Mouse (Mus musculus): ENCODE results near the gene Gm15517. TPM values are rescaled to one million over a fixed set of nuclear protein-coding genes. Genes with fewer than 3 reads are reported as not detected.
"Not testable (repeated sequence)": the region's sequence is repeated elsewhere in the genome, so short reads cannot be mapped to it uniquely, and the experiment has no call there.

Gm15517 gene
- polyA plus RNA-seq, 1 experiment from 2014 or later: not detected

DNA sequence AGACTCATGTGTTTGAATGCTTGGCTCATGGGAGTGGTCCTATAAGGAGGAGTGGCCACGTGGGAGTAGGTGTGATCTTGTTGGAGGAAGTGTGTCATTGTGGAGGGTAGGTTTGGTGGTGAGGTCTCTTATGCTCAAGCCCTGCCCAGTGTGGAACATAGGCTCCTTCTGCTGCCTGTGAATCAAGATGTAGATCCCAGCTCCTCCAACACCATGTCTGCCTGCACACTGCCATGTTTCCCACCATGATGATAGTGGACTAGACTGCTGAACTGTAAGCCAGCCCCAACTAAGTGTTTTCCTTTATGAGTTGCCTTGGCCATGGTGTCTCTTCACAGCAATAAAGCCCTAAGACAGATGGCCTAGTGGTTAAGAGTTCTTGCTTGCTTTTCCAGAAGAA, 17.2 kb upstream of the Gm15517 start:
- ATAC-seq (ENCODE audit: insufficient read depth, low FRiP score): no peak
- H3K36me3 ChIP-seq (ENCODE audit: control insufficient read depth, insufficient read depth, low read length): peaks cover under 1% of the 10 kb centered on the region; the same call in 1 of the 2 replicates
- H3K4me2 ChIP-seq (ENCODE audit: low read depth, low read length): no peak overlapping the region
- WGBS: 47% methylated on average over 1 of the region's 1 CpGs
- H3K9me3 ChIP-seq (replicated peaks; ENCODE audit: control insufficient read depth, low read length): no peaks in the 10 kb centered on the region
- no peak overlapping the region for H3K9ac ChIP-seq (ENCODE audit: low read length)
- H3K27me3 ChIP-seq (ENCODE audit: control insufficient read depth, insufficient read depth, low read length): no peaks in the 10 kb centered on the region
- no peak overlapping the region for H3K27ac ChIP-seq (ENCODE audit: low read length)
- no peak overlapping the region for H3K4me3 ChIP-seq (replicated peaks; ENCODE audit: low read length)
- peaks cover 11% of the 10 kb centered on the region for H3K4me1 ChIP-seq (ENCODE audit: control insufficient read depth, insufficient read depth, low read length)

DNA sequence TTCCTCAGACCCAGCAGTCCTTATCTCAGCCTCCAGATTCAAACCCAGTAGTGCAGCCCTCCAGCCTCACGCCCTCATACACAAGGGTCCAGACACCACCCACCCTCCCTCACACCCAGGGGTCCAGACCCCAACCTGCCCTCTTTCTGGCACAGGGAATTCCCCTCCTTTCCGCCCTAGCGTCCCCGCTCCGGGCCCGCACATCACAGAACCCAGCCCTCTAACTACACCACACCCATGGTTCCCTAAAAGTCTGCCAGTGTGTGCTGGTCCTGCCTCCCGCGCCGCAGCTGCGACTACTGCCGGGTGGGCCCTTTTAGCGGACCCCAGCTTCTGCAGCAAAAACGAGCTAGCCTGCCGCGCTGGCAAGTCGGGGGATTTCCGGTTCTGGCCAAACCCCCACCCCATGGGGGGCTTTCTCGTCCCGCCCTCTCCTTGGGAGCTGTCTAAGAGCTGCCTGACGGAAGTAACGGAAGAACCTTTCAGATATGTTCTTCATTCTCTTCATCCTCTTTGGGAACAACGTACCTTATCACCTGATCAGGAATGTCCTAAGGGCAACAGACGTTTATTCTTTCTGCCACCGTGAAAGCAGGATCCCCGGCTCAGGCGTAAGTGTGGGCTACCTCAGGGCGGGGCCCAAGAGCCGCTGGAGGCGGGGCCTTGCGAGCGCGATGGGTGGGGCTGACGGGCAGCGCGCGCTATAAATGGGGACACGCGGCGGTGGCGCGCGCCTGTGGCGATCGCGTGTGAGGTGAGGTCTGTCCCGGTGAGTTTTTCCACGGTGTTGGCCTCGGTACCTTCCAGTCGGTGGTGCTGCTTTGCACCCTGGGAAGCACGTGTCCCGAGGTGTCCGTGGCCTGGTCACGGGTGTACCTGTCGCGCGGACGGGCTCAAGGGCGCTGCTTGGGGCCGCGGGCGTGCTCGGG, 14.9 kb upstream of the Gm15517 start, which contains the start of the genes 1700028J19Rik and 2410002F23Rik:
TSS of gene 1700028J19Rik (minus strand) at position 641 of the 929 bp plus-strand sequence.
TSS of gene 2410002F23Rik (plus strand) at position 668 of the 929 bp plus-strand sequence.
- H3K9ac ChIP-seq (ENCODE audit: low read length): peak within 1 kb of the TSS; percentile 91
- no peaks in the 10 kb centered on the region for H3K27me3 ChIP-seq (ENCODE audit: control insufficient read depth, insufficient read depth, low read length)
- H3K4me1 ChIP-seq (ENCODE audit: control insufficient read depth, insufficient read depth, low read length): peaks cover 11% of the 10 kb centered on the region
- peaks cover 4% of the 10 kb centered on the region; the same call in 1 of the 2 replicates for H3K36me3 ChIP-seq (ENCODE audit: control insufficient read depth, insufficient read depth, low read length)
- peak within 1 kb of the TSS; percentile 90 for H3K27ac ChIP-seq (ENCODE audit: low read length)
- H3K4me2 ChIP-seq (ENCODE audit: low read depth, low read length): peak within 1 kb of the TSS; percentile 81
- H3K4me3 ChIP-seq (replicated peaks; ENCODE audit: low read length): peak within 1 kb of the TSS; percentile 96
- H3K9me3 ChIP-seq (replicated peaks; ENCODE audit: control insufficient read depth, low read length): no peaks in the 10 kb centered on the region
- peak; percentile 89 for ATAC-seq (ENCODE audit: insufficient read depth, low FRiP score)
- under 1% methylated on average over 62 of the region's 62 CpGs for WGBS

DNA sequence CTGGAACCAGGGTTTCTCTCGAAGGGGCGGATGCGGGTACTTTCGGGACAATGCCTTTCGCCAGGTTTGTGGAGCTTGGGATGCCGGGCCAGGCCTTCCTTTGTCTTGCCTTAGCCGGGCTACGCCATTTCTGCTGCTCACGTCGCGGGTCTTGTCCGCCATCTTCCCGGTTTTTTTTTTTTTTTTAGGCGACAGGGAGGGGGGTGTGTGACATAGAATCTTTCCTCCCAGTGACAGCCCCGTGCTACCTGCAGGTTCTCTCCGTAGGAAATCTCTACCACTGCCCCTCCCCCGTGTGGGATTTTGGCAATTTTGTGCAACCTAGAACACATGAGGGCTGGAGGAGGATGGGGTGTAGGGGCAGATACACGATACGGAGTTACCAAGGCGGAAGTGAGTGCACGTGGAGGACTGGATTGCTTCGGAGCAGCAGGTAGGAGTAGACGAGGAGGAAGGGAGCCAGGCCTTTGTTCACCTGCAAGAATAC, 14.2 kb upstream of the Gm15517 start:
- H3K27ac ChIP-seq (ENCODE audit: low read length): peak overlapping the region; percentile 90
- H3K36me3 ChIP-seq (ENCODE audit: control insufficient read depth, insufficient read depth, low read length): peaks cover 4% of the 10 kb centered on the region; the same call in 1 of the 2 replicates
- H3K4me2 ChIP-seq (ENCODE audit: low read depth, low read length): peak overlapping the region; percentile 81
- H3K9me3 ChIP-seq (replicated peaks; ENCODE audit: control insufficient read depth, low read length): no peaks in the 10 kb centered on the region
- peak overlapping the region; percentile 91 for H3K9ac ChIP-seq (ENCODE audit: low read length)
- no peaks in the 10 kb centered on the region for H3K27me3 ChIP-seq (ENCODE audit: control insufficient read depth, insufficient read depth, low read length)
- WGBS: 0% methylated on average over 23 of the region's 23 CpGs
- peak; percentile 18; the same call in 1 of the 2 replicates for ATAC-seq (ENCODE audit: insufficient read depth, low FRiP score)
- peak overlapping the region; percentile 96 for H3K4me3 ChIP-seq (replicated peaks; ENCODE audit: low read length)
- peaks cover 11% of the 10 kb centered on the region for H3K4me1 ChIP-seq (ENCODE audit: control insufficient read depth, insufficient read depth, low read length)

DNA sequence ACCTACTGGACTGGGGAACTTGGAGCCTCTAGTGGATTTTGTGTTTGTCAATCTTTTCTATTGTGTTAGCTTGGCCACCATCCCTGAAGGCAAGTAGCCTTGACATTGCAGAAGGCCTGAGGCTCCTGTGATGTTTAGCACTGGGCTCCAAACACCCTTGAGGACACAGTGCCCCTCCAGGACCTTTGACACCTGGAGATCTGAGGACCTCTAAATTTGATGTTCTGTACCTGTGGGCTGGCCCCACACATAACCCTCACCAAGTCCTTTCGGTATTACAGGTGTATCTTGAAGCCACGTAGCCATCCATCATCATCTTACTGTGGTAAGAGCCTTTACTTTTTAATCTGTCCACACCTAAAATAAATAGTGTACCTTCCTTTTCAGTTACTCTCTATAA, 13.3 kb upstream of the Gm15517 start:
- Histone ChIP-seq H3K4me3 (replicated peaks; ENCODE audit: low read length) (peak overlapping the region; percentile 96), H3K27me3 (ENCODE audit: control insufficient read depth, insufficient read depth, low read length) (no peaks in the 10 kb centered on the region), H3K9ac (ENCODE audit: low read length) (peak overlapping the region; percentile 91), H3K36me3 (ENCODE audit: control insufficient read depth, insufficient read depth, low read length) (peaks cover 11% of the 10 kb centered on the region; the same call in 1 of the 2 replicates), H3K9me3 (replicated peaks; ENCODE audit: control insufficient read depth, low read length) (no peaks in the 10 kb centered on the region), H3K4me2 (ENCODE audit: low read depth, low read length) (peak overlapping the region; percentile 81), H3K4me1 (ENCODE audit: control insufficient read depth, insufficient read depth, low read length) (peaks cover 11% of the 10 kb centered on the region), H3K27ac (ENCODE audit: low read length) (no peak overlapping the region)
- 69% methylated on average over 2 of the region's 2 CpGs for WGBS
- ATAC-seq (ENCODE audit: insufficient read depth, low FRiP score): no peak

DNA sequence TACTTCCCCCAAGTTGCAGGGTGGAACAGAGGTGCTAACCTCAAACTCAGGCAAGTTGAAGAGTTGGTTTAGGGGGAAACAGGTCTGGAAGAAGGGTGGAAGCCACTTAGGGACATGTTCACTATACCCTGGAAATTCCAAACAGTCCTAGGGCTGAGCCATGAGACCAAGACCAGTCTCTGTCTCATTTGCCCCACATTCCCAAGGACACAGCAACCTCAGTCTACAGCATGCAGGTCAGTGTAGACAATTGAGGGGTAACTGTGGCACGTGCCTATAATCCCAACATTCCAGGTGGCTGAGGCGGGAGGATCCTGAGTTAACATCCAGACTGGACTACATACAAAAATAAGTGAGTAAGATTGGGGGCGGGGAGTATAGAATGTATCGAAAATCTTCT, 12.0 kb upstream of the Gm15517 start:
- Histone ChIP-seq H3K36me3 (ENCODE audit: control insufficient read depth, insufficient read depth, low read length) (peaks cover 11% of the 10 kb centered on the region; the same call in 1 of the 2 replicates), H3K9ac (ENCODE audit: low read length) (no peak overlapping the region), H3K4me2 (ENCODE audit: low read depth, low read length) (no peak overlapping the region), H3K9me3 (replicated peaks; ENCODE audit: control insufficient read depth, low read length) (no peaks in the 10 kb centered on the region), H3K4me1 (ENCODE audit: control insufficient read depth, insufficient read depth, low read length) (peaks cover 11% of the 10 kb centered on the region), H3K27ac (ENCODE audit: low read length) (no peak overlapping the region), H3K27me3 (ENCODE audit: control insufficient read depth, insufficient read depth, low read length) (no peaks in the 10 kb centered on the region), H3K4me3 (replicated peaks; ENCODE audit: low read length) (no peak overlapping the region)
- no peak for ATAC-seq (ENCODE audit: insufficient read depth, low FRiP score)
- WGBS: 91% methylated on average over 4 of the region's 4 CpGs

DNA sequence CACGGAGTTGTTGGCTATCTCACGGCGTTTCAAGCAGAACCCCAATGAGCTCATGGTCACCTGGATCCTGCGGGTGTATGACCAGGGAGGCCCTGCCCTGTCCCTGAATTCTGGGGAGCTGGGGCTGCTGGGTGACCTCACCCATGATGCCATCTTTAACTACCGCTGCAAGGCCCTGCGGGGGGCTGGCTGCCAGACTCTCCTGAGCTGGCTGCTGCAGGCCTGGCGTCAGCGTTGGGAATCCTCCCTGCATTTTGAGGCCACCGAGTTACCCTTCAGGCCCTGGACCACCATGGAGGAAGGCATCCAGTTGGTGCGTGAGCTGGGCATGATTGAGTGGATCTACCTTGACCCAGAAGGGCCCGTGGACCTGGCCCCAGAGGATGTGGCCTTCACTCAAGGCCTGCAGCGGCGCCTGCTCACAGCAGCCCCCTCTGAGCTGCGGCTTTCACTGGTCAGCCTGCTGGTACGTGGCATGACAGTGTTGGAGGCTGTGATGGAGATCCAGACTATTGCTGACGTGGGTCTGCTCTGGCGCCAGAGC, 10.4 kb upstream of the Gm15517 start:
- not testable (repeated sequence) for H3K4me3 ChIP-seq (replicated peaks; ENCODE audit: low read length); ATAC-seq (ENCODE audit: insufficient read depth, low FRiP score); H3K4me2 ChIP-seq (ENCODE audit: low read depth, low read length); H3K4me1 ChIP-seq (ENCODE audit: control insufficient read depth, insufficient read depth, low read length); H3K9me3 ChIP-seq (replicated peaks; ENCODE audit: control insufficient read depth, low read length); H3K27ac ChIP-seq (ENCODE audit: low read length); H3K9ac ChIP-seq (ENCODE audit: low read length); H3K27me3 ChIP-seq (ENCODE audit: control insufficient read depth, insufficient read depth, low read length)
- H3K36me3 ChIP-seq (ENCODE audit: control insufficient read depth, insufficient read depth, low read length): peaks cover 11% of the 10 kb centered on the region; the same call in 1 of the 2 replicates
- WGBS: 87% methylated on average over 17 of the region's 17 CpGs

DNA sequence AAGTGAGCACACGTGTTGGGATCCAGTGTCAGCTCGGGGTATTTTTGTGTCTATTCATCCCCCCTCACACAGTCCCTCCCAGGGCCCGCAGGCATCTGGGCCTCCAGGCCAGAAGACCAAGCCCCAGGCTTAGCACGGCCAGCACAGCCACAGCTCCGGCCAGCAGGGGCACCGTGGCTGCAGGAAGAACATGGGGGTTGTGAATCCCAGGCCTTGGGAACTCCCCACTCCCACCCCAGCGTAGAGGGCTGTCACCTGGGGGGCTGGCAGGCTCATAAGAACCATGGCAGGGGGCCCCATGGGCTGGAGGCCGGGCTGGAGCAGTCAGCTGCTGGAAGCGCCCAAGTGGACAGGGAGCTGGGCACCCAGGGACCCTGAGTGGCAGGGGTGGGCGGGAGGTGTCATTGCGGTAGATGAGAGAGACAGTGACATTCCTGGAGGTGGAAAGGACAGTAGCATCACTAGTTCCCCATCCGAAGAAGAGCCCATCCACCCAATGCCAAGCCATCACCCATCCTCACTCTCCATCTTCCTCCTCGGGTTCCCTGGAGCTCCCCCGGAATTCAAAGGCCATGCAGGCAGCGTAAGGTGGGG, 8.1 kb upstream of the Gm15517 start:
- no peak overlapping the region for H3K4me2 ChIP-seq (ENCODE audit: low read depth, low read length)
- no peak overlapping the region for H3K27ac ChIP-seq (ENCODE audit: low read length)
- H3K4me3 ChIP-seq (replicated peaks; ENCODE audit: low read length): no peak overlapping the region
- no peaks in the 10 kb centered on the region for H3K27me3 ChIP-seq (ENCODE audit: control insufficient read depth, insufficient read depth, low read length)
- no peaks in the 10 kb centered on the region for H3K9me3 ChIP-seq (replicated peaks; ENCODE audit: control insufficient read depth, low read length)
- WGBS: 65% methylated on average over 15 of the region's 15 CpGs
- ATAC-seq (ENCODE audit: insufficient read depth, low FRiP score): peak; percentile 23; the same call in 1 of the 2 replicates
- peaks cover under 1% of the 10 kb centered on the region; the same call in 1 of the 2 replicates for H3K4me1 ChIP-seq (ENCODE audit: control insufficient read depth, insufficient read depth, low read length)
- H3K9ac ChIP-seq (ENCODE audit: low read length): no peak overlapping the region
- peaks cover 11% of the 10 kb centered on the region; the same call in 1 of the 2 replicates for H3K36me3 ChIP-seq (ENCODE audit: control insufficient read depth, insufficient read depth, low read length)

DNA sequence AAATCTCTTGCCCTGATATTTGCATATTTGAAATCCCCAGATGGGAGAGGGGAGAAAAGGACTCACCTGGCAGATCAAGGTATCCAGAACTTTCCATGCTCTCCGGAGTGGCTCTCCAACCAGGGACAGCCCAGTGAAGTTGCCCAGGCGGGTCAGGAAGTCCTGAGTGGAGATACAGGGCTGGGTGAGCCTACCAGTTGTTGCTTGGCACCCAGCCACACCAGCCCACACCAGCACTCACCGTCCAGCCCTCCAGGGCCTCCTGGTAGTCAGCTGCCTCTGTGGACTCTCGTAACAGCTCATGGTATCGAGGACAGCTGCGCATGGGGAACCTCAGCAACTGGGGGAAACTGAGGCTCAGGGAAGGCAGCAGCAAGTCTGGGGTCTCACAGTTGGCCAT, 6.3 kb upstream of the Gm15517 start:
- WGBS: 74% methylated on average over 6 of the region's 6 CpGs
- Histone ChIP-seq H3K27me3 (ENCODE audit: control insufficient read depth, insufficient read depth, low read length) (no peaks in the 10 kb centered on the region), H3K27ac (ENCODE audit: low read length) (no peak overlapping the region), H3K4me3 (replicated peaks; ENCODE audit: low read length) (no peak overlapping the region), H3K9me3 (replicated peaks; ENCODE audit: control insufficient read depth, low read length) (no peaks in the 10 kb centered on the region), H3K9ac (ENCODE audit: low read length) (no peak overlapping the region), H3K4me1 (ENCODE audit: control insufficient read depth, insufficient read depth, low read length) (no peaks in the 10 kb centered on the region), H3K36me3 (ENCODE audit: control insufficient read depth, insufficient read depth, low read length) (peaks cover 8% of the 10 kb centered on the region; the same call in 1 of the 2 replicates), H3K4me2 (ENCODE audit: low read depth, low read length) (no peak overlapping the region)
- ATAC-seq (ENCODE audit: insufficient read depth, low FRiP score): no peak

Data from stomach, embryonic 16.5 days (tissue).